Mouse (Mus musculus) midbrain, embryonic 11.5 days (tissue): ENCODE data around the gene Morc4. TPM values are rescaled to one million over a fixed set of nuclear protein-coding genes. Genes with fewer than 3 reads are reported as not detected.

Experiments
- ATAC-seq: fragments of 200-750 bp; cut with Nextera tagmentation; 2 replicates; pipeline ENCODE4 v1.8.0; 2017; ENCODE audit warnings: moderate TSS enrichment, moderate library complexity; ENCODE audit not compliant: low FRiP score
- DNase-seq: peaks from one replicate; pipeline ENCODE4 v3.0.0; 2015; ENCODE audit warnings: low spot score; ENCODE audit errors: missing footprints
- H3K27ac ChIP-seq: fragments of 300-500 bp; sonication (generic); 2 replicates; pipeline ENCODE4 v1.5.1; 2014; ENCODE audit warnings: low read depth, low read length
- H3K27me3 ChIP-seq: fragments of 300-500 bp; sonication (generic); 2 replicates; pipeline ENCODE4 v1.6.1; 2014; ENCODE audit warnings: mild to moderate bottlenecking, low read length, moderate library complexity, mixed read lengths; ENCODE audit not compliant: control insufficient read depth, insufficient read depth
- H3K36me3 ChIP-seq: fragments of 300-500 bp; sonication (generic); 2 replicates; pipeline ENCODE4 v1.6.1; 2014; ENCODE audit warnings: mild to moderate bottlenecking, low read length, moderate library complexity, mixed read lengths; ENCODE audit not compliant: control insufficient read depth, insufficient read depth
- H3K4me1 ChIP-seq: fragments of 300-500 bp; sonication (generic); 2 replicates; pipeline ENCODE4 v1.6.1; 2014; ENCODE audit warnings: low read length; ENCODE audit not compliant: control insufficient read depth, insufficient read depth
- H3K4me2 ChIP-seq: fragments of 300-500 bp; sonication (generic); 2 replicates; pipeline ENCODE4 v1.6.1; 2014; ENCODE audit warnings: mild to moderate bottlenecking, moderate library complexity
- H3K4me3 ChIP-seq: fragments of 300-500 bp; sonication (generic); 2 replicates; pipeline ENCODE4 v1.5.1; 2014; ENCODE audit warnings: low read depth, low read length
- H3K9ac ChIP-seq: fragments of 300-500 bp; sonication (generic); 2 replicates; pipeline ENCODE4 v1.6.1; 2014; ENCODE audit warnings: low read length
- H3K9me3 ChIP-seq: fragments of 300-500 bp; sonication (generic); 2 replicates; pipeline ENCODE4 v1.6.1; 2016; ENCODE audit warnings: low read length; ENCODE audit not compliant: control insufficient read depth
- WGBS: fragments of 180-500 bp; shearing (Covaris S2); extraction: QIAGEN DNeasy Blood & Tissue Kit; methylation state at CpG from one replicate; pipeline ENCODE4 v1.1.7; 2014; 5-methylcytosine and 5-hydroxymethylcytosine counted together
- polyA plus RNA-seq: library from polyadenylated mRNA; unstranded; fragments of >200 nt; fragmentation: Nextera tagmentation; extraction: Ambion mirVana; gene quantifications from 2 replicates; pipeline ENCODE4 v1.2.1, GENCODE M21; 2014

The Morc4 gene
- polyA plus RNA-seq, 1 experiment from 2014 or later = 8.1 TPM

GRCm38 (mm10) chrX:139841091-139841490 is 30.4 kb downstream of the Morc4 start:
- Histone ChIP-seq H3K4me2 (no peak overlapping the region), H3K4me1 (no peaks in the 10 kb centered on the region), H3K27me3 (peaks cover 3% of the 10 kb centered on the region; the same call in 1 of the 2 replicates), H3K36me3 (no peaks in the 10 kb centered on the region), H3K27ac (no peak overlapping the region), H3K9ac (no peak overlapping the region), H3K4me3 (no peak overlapping the region), H3K9me3 (no peaks in the 10 kb centered on the region)
- ATAC-seq (no peak), DNase-seq (no peak)
- 83% methylated on average over 6 of the region's 6 CpGs for WGBS

GRCm38 (mm10) chrX:139839057-139839456 is 32.4 kb downstream of the Morc4 start:
- no peaks in the 10 kb centered on the region for H3K9me3 ChIP-seq
- no peak overlapping the region for H3K4me3 ChIP-seq
- H3K4me1 ChIP-seq = no peaks in the 10 kb centered on the region
- H3K27me3 ChIP-seq = peaks cover 3% of the 10 kb centered on the region
- WGBS = 54% methylated on average over 3 of the region's 3 CpGs
- DNase-seq (no peak), ATAC-seq (no peak)
- H3K4me2 ChIP-seq = no peak overlapping the region
- no peaks in the 10 kb centered on the region for H3K36me3 ChIP-seq
- H3K27ac ChIP-seq = no peak overlapping the region
- no peak overlapping the region for H3K9ac ChIP-seq

GRCm38 (mm10) chrX:139832464-139832863 is 39.0 kb downstream of the Morc4 start:
- Histone ChIP-seq H3K27me3 (no peaks in the 10 kb centered on the region; the same call in 1 of the 2 replicates), H3K4me1 (no peaks in the 10 kb centered on the region), H3K4me2 (no peak overlapping the region), H3K36me3 (no peaks in the 10 kb centered on the region), H3K27ac (no peak overlapping the region), H3K4me3 (no peak overlapping the region), H3K9ac (no peak overlapping the region), H3K9me3 (no peaks in the 10 kb centered on the region)
- DNase-seq (peak; percentile 91), ATAC-seq (peak; percentile 33; the same call in 1 of the 2 replicates)
- 21% methylated on average over 5 of the region's 5 CpGs for WGBS

DNA sequence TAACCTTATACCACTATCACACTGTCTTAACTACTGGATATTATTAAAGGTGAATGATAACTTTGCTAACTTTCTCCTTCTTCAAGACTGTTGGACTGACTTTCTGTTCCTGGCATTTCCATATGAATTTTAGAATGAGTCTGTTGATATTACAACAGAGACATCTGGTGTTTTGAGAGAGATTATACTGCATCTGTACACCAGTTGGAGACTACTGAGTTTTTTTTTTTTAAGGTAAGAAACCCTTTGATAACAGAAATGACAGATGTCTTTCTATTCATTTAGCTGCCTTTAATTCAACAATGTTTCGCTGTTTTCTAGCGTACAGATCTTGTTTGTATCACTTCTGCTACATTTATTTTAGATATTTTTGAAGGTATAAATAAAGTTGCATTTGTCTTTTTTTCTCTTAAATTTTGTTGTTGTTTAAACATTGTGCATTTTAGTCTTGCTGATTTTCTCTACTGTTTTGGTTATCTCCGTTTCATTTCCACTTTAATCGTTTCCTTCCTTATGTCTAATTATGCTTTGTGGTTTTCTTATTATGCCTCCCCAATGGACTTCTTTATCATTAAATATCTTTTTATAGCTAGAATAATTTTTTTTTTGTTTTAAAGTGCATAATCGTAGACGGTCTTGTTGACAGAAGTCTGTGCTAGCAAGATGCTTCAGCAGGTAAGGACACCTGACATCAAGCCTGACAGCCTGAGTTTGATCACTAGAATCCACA is 42.9 kb downstream of the Morc4 start:
- no peak for DNase-seq
- WGBS = 91% methylated on average over 6 of the region's 6 CpGs

GRCm38 (mm10) chrX:139826926-139827325 is 44.6 kb downstream of the Morc4 start:
- Histone ChIP-seq H3K27ac (no peak overlapping the region), H3K4me3 (no peak overlapping the region), H3K4me1 (no peaks in the 10 kb centered on the region), H3K27me3 (no peaks in the 10 kb centered on the region; the same call in 1 of the 2 replicates), H3K9me3 (no peaks in the 10 kb centered on the region), H3K9ac (no peak overlapping the region), H3K4me2 (no peak overlapping the region), H3K36me3 (no peaks in the 10 kb centered on the region)
- 88% methylated on average over 4 of the region's 4 CpGs for WGBS
- ATAC-seq (no peak), DNase-seq (no peak)

More for the DNA sequence above, 42.9 kb downstream of the Morc4 start:
- Histone ChIP-seq H3K27ac (no peak overlapping the region), H3K27me3 (no peaks in the 10 kb centered on the region; the same call in 1 of the 2 replicates), H3K4me3 (no peak overlapping the region), H3K9me3 (no peaks in the 10 kb centered on the region), H3K4me2 (no peak overlapping the region), H3K36me3 (no peaks in the 10 kb centered on the region), H3K9ac (no peak overlapping the region), H3K4me1 (no peaks in the 10 kb centered on the region)
- ATAC-seq = no peak

DNA sequence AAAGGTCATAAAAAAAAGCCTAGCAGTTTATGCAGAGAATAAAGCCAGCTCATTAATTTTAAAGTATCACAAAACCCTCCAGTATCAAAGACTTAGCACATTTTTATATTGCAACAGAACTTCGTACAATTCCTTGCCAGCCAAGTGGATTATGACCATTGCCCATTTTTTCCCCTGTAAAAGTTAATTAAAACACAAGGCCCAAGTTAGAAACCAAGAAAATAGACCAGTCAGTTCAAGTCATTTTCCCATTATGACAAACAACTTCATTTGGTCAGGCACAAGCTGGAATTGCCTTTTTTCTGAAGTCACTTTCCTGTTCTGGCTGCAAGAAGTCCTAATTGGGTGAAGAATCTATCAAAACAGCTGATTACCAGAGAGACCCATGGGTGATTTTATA is 46.1 kb downstream of the Morc4 start:
- ATAC-seq (no peak), DNase-seq (no peak)
- no peak overlapping the region for H3K4me2 ChIP-seq
- no peaks in the 10 kb centered on the region; the same call in 1 of the 2 replicates for H3K27me3 ChIP-seq
- H3K4me3 ChIP-seq = no peak overlapping the region
- H3K36me3 ChIP-seq = no peaks in the 10 kb centered on the region
- H3K4me1 ChIP-seq = no peaks in the 10 kb centered on the region
- H3K27ac ChIP-seq = no peak overlapping the region
- 75% methylated on average over 1 of the region's 1 CpGs for WGBS
- H3K9ac ChIP-seq = no peak overlapping the region
- no peaks in the 10 kb centered on the region for H3K9me3 ChIP-seq

GRCm38 (mm10) chrX:139815201-139815600 is 56.3 kb downstream of the Morc4 start:
- Histone ChIP-seq H3K9ac (no peak overlapping the region), H3K9me3 (no peaks in the 10 kb centered on the region), H3K4me1 (no peaks in the 10 kb centered on the region), H3K27me3 (peaks cover 5% of the 10 kb centered on the region), H3K27ac (no peak overlapping the region), H3K36me3 (no peaks in the 10 kb centered on the region), H3K4me3 (no peak overlapping the region), H3K4me2 (no peak overlapping the region)
- ATAC-seq = no peak
- DNase-seq = no peak
- 82% methylated on average over 5 of the region's 5 CpGs for WGBS

- no peak for ATAC-seq
- 95% methylated on average over 8 of the region's 8 CpGs for WGBS
These were observed 57.4 kb downstream of the Morc4 start for GRCm38 (mm10) chrX:139814018-139814635.

GRCm38 (mm10) chrX:139813299-139814002 is 58.0 kb downstream of the Morc4 start:
- Histone ChIP-seq H3K9me3 (no peaks in the 10 kb centered on the region), H3K4me2 (no peak overlapping the region), H3K4me1 (no peaks in the 10 kb centered on the region), H3K27me3 (peaks cover 7% of the 10 kb centered on the region), H3K4me3 (no peak overlapping the region), H3K9ac (no peak overlapping the region), H3K36me3 (no peaks in the 10 kb centered on the region), H3K27ac (no peak overlapping the region)
- WGBS = 70% methylated on average over 9 of the region's 9 CpGs
- no peak for ATAC-seq
- no peak for DNase-seq

More at GRCm38 (mm10) chrX:139814018-139814635, 57.4 kb downstream of the Morc4 start:
- H3K9ac ChIP-seq = no peak overlapping the region
- H3K27me3 ChIP-seq = peaks cover 7% of the 10 kb centered on the region
- H3K4me1 ChIP-seq = no peaks in the 10 kb centered on the region
- no peaks in the 10 kb centered on the region for H3K9me3 ChIP-seq
- no peak overlapping the region for H3K4me3 ChIP-seq
- no peak overlapping the region for H3K27ac ChIP-seq
- DNase-seq = no peak
- H3K4me2 ChIP-seq = no peak overlapping the region
- no peaks in the 10 kb centered on the region for H3K36me3 ChIP-seq
